Mouse (Mus musculus): Measurements from ENCODE around the gene Nrm. TPM values are rescaled to one million over a fixed set of nuclear protein-coding genes. Genes with fewer than 3 reads are reported as not detected.

Nrm gene
- polyA plus RNA-seq, 1 experiment = 1.7 TPM

GRCm38 (mm10) chr17:35879245-35880057 lies 18.3 kb downstream of the Nrm start, which contains the start of gene Dhx16:
Gene Dhx16, plus strand, starts transcription at chr17:35879819.
- TF ChIP-seq TAL1 (IDR thresholded peaks at IDR 0.05; ENCODE audit: low read length) = no peak
- no peak for TF ChIP-seq GATA1 (IDR thresholded peaks at IDR 0.05; ENCODE audit: low read length)
- no peaks in the 10 kb centered on the region for H3K27me3 ChIP-seq (ENCODE audit: control insufficient read depth)
- peak within 1 kb of the TSS; percentile 99 for H3K4me3 ChIP-seq (replicated peaks)
- H3K9me3 ChIP-seq (ENCODE audit: control insufficient read depth, low read length) = peaks cover 8% of the 10 kb centered on the region
- H3K36me3 ChIP-seq (ENCODE audit: control insufficient read depth) = peaks cover 37% of the 10 kb centered on the region
- H3K4me1 ChIP-seq (ENCODE audit: control insufficient read depth) = peaks cover 36% of the 10 kb centered on the region

- no peaks in the 10 kb centered on the region for H3K27me3 ChIP-seq (ENCODE audit: control insufficient read depth)
- H3K9me3 ChIP-seq (ENCODE audit: control insufficient read depth, low read length) = peaks cover 8% of the 10 kb centered on the region
- H3K4me1 ChIP-seq (ENCODE audit: control insufficient read depth) = peaks cover 28% of the 10 kb centered on the region
- H3K36me3 ChIP-seq (ENCODE audit: control insufficient read depth) = peaks cover 72% of the 10 kb centered on the region
- H3K4me3 ChIP-seq (replicated peaks) = no peak overlapping the region
- TF ChIP-seq GATA1 (IDR thresholded peaks at IDR 0.05; ENCODE audit: low read length) (no peak), TAL1 (IDR thresholded peaks at IDR 0.05; ENCODE audit: low read length) (no peak)
Measured at GRCm38 (mm10) chr17:35882924-35883323, 21.8 kb downstream of the Nrm start.

- Histone ChIP-seq H3K9me3 (ENCODE audit: control insufficient read depth, low read length) (peaks cover 8% of the 10 kb centered on the region), H3K27me3 (ENCODE audit: control insufficient read depth) (no peaks in the 10 kb centered on the region), H3K36me3 (ENCODE audit: control insufficient read depth) (peaks cover 80% of the 10 kb centered on the region), H3K4me3 (replicated peaks) (no peak overlapping the region), H3K4me1 (ENCODE audit: control insufficient read depth) (peaks cover 28% of the 10 kb centered on the region)
- no peak for TF ChIP-seq TAL1 (IDR thresholded peaks at IDR 0.05; ENCODE audit: low read length)
- no peak for TF ChIP-seq GATA1 (IDR thresholded peaks at IDR 0.05; ENCODE audit: low read length)
Measured at GRCm38 (mm10) chr17:35883777-35884176, 22.7 kb downstream of the Nrm start.

GRCm38 (mm10) chr17:35887725-35888124 lies 26.6 kb downstream of the Nrm start:
- Histone ChIP-seq H3K27me3 (ENCODE audit: control insufficient read depth) (no peaks in the 10 kb centered on the region), H3K4me3 (replicated peaks) (no peak overlapping the region), H3K36me3 (ENCODE audit: control insufficient read depth) (peaks cover 98% of the 10 kb centered on the region), H3K9me3 (ENCODE audit: control insufficient read depth, low read length) (no peaks in the 10 kb centered on the region; the same call in 1 of the 2 replicates), H3K4me1 (ENCODE audit: control insufficient read depth) (peaks cover 4% of the 10 kb centered on the region; the same call in 1 of the 2 replicates)
- TF ChIP-seq TAL1 (IDR thresholded peaks at IDR 0.05; ENCODE audit: low read length) (no peak), GATA1 (IDR thresholded peaks at IDR 0.05; ENCODE audit: low read length) (no peak)

GRCm38 (mm10) chr17:35896781-35897643 lies 35.9 kb downstream of the Nrm start, which contains the start of gene 2310061I04Rik:
Gene 2310061I04Rik, minus strand, starts transcription at chr17:35897431.
- TF ChIP-seq GATA1 (IDR thresholded peaks at IDR 0.05; ENCODE audit: low read length) (no peak), TAL1 (IDR thresholded peaks at IDR 0.05; ENCODE audit: low read length) (no peak)
- Histone ChIP-seq H3K27me3 (ENCODE audit: control insufficient read depth) (no peaks in the 10 kb centered on the region), H3K4me1 (ENCODE audit: control insufficient read depth) (peaks cover 43% of the 10 kb centered on the region), H3K4me3 (replicated peaks) (peak within 1 kb of the TSS; percentile 91), H3K9me3 (ENCODE audit: control insufficient read depth, low read length) (no peaks in the 10 kb centered on the region), H3K36me3 (ENCODE audit: control insufficient read depth) (peaks cover 37% of the 10 kb centered on the region)

GRCm38 (mm10) chr17:35897644-35898573 lies 36.8 kb downstream of the Nrm start:
- H3K4me3 ChIP-seq (replicated peaks) = peak overlapping the region; percentile 91
- H3K36me3 ChIP-seq (ENCODE audit: control insufficient read depth) = peaks cover 32% of the 10 kb centered on the region
- H3K9me3 ChIP-seq (ENCODE audit: control insufficient read depth, low read length) = no peaks in the 10 kb centered on the region
- no peak for TF ChIP-seq TAL1 (IDR thresholded peaks at IDR 0.05; ENCODE audit: low read length)
- TF ChIP-seq GATA1 (IDR thresholded peaks at IDR 0.05; ENCODE audit: low read length) = no peak
- peaks cover 43% of the 10 kb centered on the region for H3K4me1 ChIP-seq (ENCODE audit: control insufficient read depth)
- H3K27me3 ChIP-seq (ENCODE audit: control insufficient read depth) = no peaks in the 10 kb centered on the region

- no peak overlapping the region for H3K4me3 ChIP-seq (replicated peaks)
- H3K27me3 ChIP-seq (ENCODE audit: control insufficient read depth) = no peaks in the 10 kb centered on the region
- peaks cover 40% of the 10 kb centered on the region for H3K4me1 ChIP-seq (ENCODE audit: control insufficient read depth)
- H3K36me3 ChIP-seq (ENCODE audit: control insufficient read depth) = peaks cover 25% of the 10 kb centered on the region
- no peak for TF ChIP-seq TAL1 (IDR thresholded peaks at IDR 0.05; ENCODE audit: low read length)
- TF ChIP-seq GATA1 (IDR thresholded peaks at IDR 0.05; ENCODE audit: low read length) = no peak
- no peaks in the 10 kb centered on the region for H3K9me3 ChIP-seq (ENCODE audit: control insufficient read depth, low read length)
Measured at GRCm38 (mm10) chr17:35900636-35901035, 39.5 kb downstream of the Nrm start.

- Histone ChIP-seq H3K4me1 (ENCODE audit: control insufficient read depth) (peaks cover 18% of the 10 kb centered on the region), H3K4me3 (replicated peaks) (no peak overlapping the region), H3K36me3 (ENCODE audit: control insufficient read depth) (peaks cover 36% of the 10 kb centered on the region), H3K9me3 (ENCODE audit: control insufficient read depth, low read length) (no peaks in the 10 kb centered on the region), H3K27me3 (ENCODE audit: control insufficient read depth) (no peaks in the 10 kb centered on the region)
- TF ChIP-seq TAL1 (IDR thresholded peaks at IDR 0.05; ENCODE audit: low read length) (no peak), GATA1 (IDR thresholded peaks at IDR 0.05; ENCODE audit: low read length) (no peak)
Measured at GRCm38 (mm10) chr17:35903343-35903991, 42.3 kb downstream of the Nrm start.
